Mouse (Mus musculus) myocyte (in vitro differentiated cells): ENCODE results near the gene Pimreg. TPM values are rescaled to one million over a fixed set of nuclear protein-coding genes. Genes with fewer than 3 reads are reported as not detected.
A peak's percentile ranks its signal among the peaks of the same experiment; 100 is the strongest.

Source experiments
- H3K27me3 ChIP-seq: one replicate; pipeline ENCODE4 v1.6.1; 2011; ENCODE audit not compliant: control insufficient read depth, insufficient read depth, insufficient read length
- H3K36me3 ChIP-seq: one replicate; pipeline ENCODE4 v1.6.1; 2011; ENCODE audit not compliant: control insufficient read depth, insufficient read depth
- H3K4me2 ChIP-seq: one replicate; pipeline ENCODE4 v1.6.1; 2011; ENCODE audit warnings: low read depth, control low read depth
- H3K4me3 ChIP-seq: one replicate; pipeline ENCODE4 v1.5.1; 2011; ENCODE audit warnings: mild to moderate bottlenecking, control low read depth, moderate library complexity
- H3K79me2 ChIP-seq: one replicate; pipeline ENCODE4 v1.6.1; 2011; ENCODE audit not compliant: control insufficient read depth, insufficient read depth
- H3ac ChIP-seq: one replicate; pipeline ENCODE4 v1.6.1; 2011; ENCODE audit not compliant: control insufficient read depth, insufficient read length
- CEBPB ChIP-seq: IDR thresholded peaks from 2 replicates; pipeline ENCODE4 v1.6.1; 2011; ENCODE audit warnings: mild to moderate bottlenecking, moderate library complexity; ENCODE audit not compliant: poor library complexity, insufficient read depth, severe bottlenecking
- E2F4 ChIP-seq: IDR thresholded peaks from one replicate; pipeline ENCODE4 v1.6.1; 2011; ENCODE audit warnings: mild to moderate bottlenecking, control low read depth, moderate library complexity; ENCODE audit not compliant: insufficient read depth
- MAX ChIP-seq: IDR thresholded peaks from one replicate; pipeline ENCODE4 v1.6.1; 2011; ENCODE audit warnings: low read depth, mild to moderate bottlenecking, control low read depth
- MYOD1 ChIP-seq, 3 experiments: IDR thresholded peaks; one replicate each; pipeline ENCODE4 v1.6.1; 2011; ENCODE audit warnings: control low read depth in 2 of 3, low read depth in 2 of 3, mild to moderate bottlenecking in 2 of 3, moderate library complexity in 1 of 3; ENCODE audit not compliant: insufficient read length in 2 of 3, control insufficient read depth in 1 of 3
- MYOG ChIP-seq, 3 experiments: IDR thresholded peaks; one replicate each; pipeline ENCODE4 v1.6.1; 2011; ENCODE audit warnings: control low read depth in 2 of 3, low read depth in 2 of 3, mild to moderate bottlenecking in 2 of 3; ENCODE audit not compliant: insufficient read length in 2 of 3, control insufficient read depth in 1 of 3, insufficient read depth in 1 of 3
- POLR2A ChIP-seq: IDR thresholded peaks from one replicate; pipeline ENCODE4 v1.6.1; 2011; ENCODE audit warnings: low read depth, mild to moderate bottlenecking, control low read depth, moderate library complexity; ENCODE audit not compliant: insufficient read length
- POLR2AphosphoS2 ChIP-seq: IDR thresholded peaks from one replicate; pipeline ENCODE4 v1.6.1; 2011; ENCODE audit warnings: low read depth, control low read depth; ENCODE audit not compliant: insufficient read length
- REST ChIP-seq: IDR thresholded peaks from one replicate; pipeline ENCODE4 v1.6.1; 2011; ENCODE audit warnings: mild to moderate bottlenecking, control low read depth, moderate library complexity; ENCODE audit not compliant: insufficient read depth, insufficient read length
- SRF ChIP-seq: IDR thresholded peaks from one replicate; pipeline ENCODE4 v1.6.1; 2011; ENCODE audit warnings: low read depth; ENCODE audit not compliant: control insufficient read depth, insufficient read length
- TCF12 ChIP-seq: IDR thresholded peaks from one replicate; pipeline ENCODE4 v1.6.1; 2011; ENCODE audit warnings: mild to moderate bottlenecking, control low read depth; ENCODE audit not compliant: poor library complexity, insufficient read depth, severe bottlenecking
- TCF3 ChIP-seq: IDR thresholded peaks from one replicate; pipeline ENCODE4 v1.6.1; 2011; ENCODE audit warnings: low read depth, control low read depth; ENCODE audit not compliant: insufficient read length
- USF1 ChIP-seq: IDR thresholded peaks from one replicate; pipeline ENCODE4 v1.6.1; 2011; ENCODE audit warnings: low read depth, mild to moderate bottlenecking, control low read depth, moderate library complexity
- polyA plus RNA-seq: library from polyadenylated mRNA; unstranded; fragments of >200 nt; fragmentation: generic; extraction: Trizol; gene quantifications from one replicate; pipeline ENCODE4 v1.2.1, GENCODE M21; 2012; ENCODE audit warnings: missing spikeins

The Pimreg gene
- polyA plus RNA-seq, 1 experiment = 77.9 TPM

- no peaks in the 10 kb centered on the region for H3K36me3 ChIP-seq
- H3K79me2 ChIP-seq = no peaks in the 10 kb centered on the region
- TF ChIP-seq MAX = no peak
- TF ChIP-seq MYOG (IDR thresholded peaks at IDR 0.05; ENCODE audit: control insufficient read depth in 1 of 3, insufficient read depth in 1 of 3, insufficient read length in 2 of 3, low read depth in 2 of 3) = no peak
- no peak for TF ChIP-seq USF1
- TF ChIP-seq E2F4 = no peak
- TF ChIP-seq SRF = no peak
- TF ChIP-seq TCF12 = no peak
- no peak overlapping the region for H3ac ChIP-seq
- no peak overlapping the region for H3K4me2 ChIP-seq
- H3K27me3 ChIP-seq = peaks cover 23% of the 10 kb centered on the region
- no peak overlapping the region for H3K4me3 ChIP-seq
Observed at GRCm38 (mm10) chr11:72027836-72028235, 14.0 kb upstream of the Pimreg start.

DNA sequence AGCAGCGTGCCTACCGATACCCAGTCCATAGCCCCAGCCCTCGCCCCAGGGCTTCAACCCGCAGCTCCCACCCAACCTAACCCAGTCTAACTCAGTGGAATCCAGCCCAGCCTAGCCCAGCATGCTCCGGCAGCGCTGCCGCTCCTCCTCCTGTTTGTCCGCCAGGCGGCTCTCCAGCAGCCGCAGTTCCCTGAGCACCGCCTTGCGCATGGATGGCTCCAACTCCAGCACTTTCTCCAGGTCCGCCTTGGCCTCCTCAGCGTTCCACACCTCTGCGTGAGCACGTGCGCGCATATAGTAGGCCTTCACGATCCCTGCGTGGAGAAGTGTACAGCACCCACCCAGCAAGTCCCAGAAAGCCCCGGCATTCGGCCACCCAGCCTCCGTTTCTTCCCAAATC lies 12.7 kb upstream of the Pimreg start:
- H3ac ChIP-seq = no peak overlapping the region
- H3K4me2 ChIP-seq = peak overlapping the region; percentile 42
- peaks cover 23% of the 10 kb centered on the region for H3K27me3 ChIP-seq
- H3K79me2 ChIP-seq = no peaks in the 10 kb centered on the region
- no peak for TF ChIP-seq POLR2AphosphoS2
- H3K36me3 ChIP-seq = no peaks in the 10 kb centered on the region
- no peak overlapping the region for H3K4me3 ChIP-seq

- no peak for TF ChIP-seq POLR2A
- no peak for TF ChIP-seq POLR2AphosphoS2
- no peak for TF ChIP-seq E2F4
- no peak for TF ChIP-seq TCF3
- TF ChIP-seq REST = no peak
- no peak for TF ChIP-seq CEBPB
- TF ChIP-seq USF1 = no peak
- peak in 2 of 3 experiments; percentile 24 to 57 for TF ChIP-seq MYOD1 (IDR thresholded peaks at IDR 0.05; ENCODE audit: control insufficient read depth in 1 of 3, insufficient read length in 2 of 3, low read depth in 2 of 3)
- no peak for TF ChIP-seq TCF12
- no peak for TF ChIP-seq MAX
- TF ChIP-seq SRF = no peak
- TF ChIP-seq MYOG (IDR thresholded peaks at IDR 0.05; ENCODE audit: control insufficient read depth in 1 of 3, insufficient read depth in 1 of 3, insufficient read length in 2 of 3, low read depth in 2 of 3) = peak in 2 of 3 experiments; percentile 67 to 76
- Histone ChIP-seq H3K79me2 (no peaks in the 10 kb centered on the region), H3K4me3 (no peak overlapping the region), H3K27me3 (peaks cover 23% of the 10 kb centered on the region), H3K36me3 (no peaks in the 10 kb centered on the region), H3ac (no peak overlapping the region), H3K4me2 (no peak overlapping the region)
Observed at GRCm38 (mm10) chr11:72031353-72031752, 10.5 kb upstream of the Pimreg start.

DNA sequence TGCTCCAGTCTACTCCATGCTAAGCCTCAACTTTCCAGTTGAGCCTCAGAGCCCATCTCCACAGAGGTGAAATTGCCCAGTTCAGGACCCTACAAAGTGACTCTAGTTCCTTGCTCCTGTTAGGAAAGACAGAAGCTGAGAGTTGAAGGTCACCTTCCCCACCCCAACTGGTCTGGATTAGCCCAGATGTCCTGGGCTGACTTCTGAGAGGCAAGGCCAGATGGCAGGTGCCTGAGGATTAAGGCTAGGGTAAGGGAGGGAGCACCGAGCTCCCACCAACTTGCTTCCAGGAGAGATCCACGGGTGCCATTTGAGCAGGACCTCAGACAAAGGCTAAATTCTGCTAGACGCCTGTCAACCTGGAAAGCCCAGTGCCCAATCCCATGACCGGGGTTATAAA lies 9.7 kb upstream of the Pimreg start:
- H3K4me3 ChIP-seq = no peak overlapping the region
- H3K79me2 ChIP-seq = no peaks in the 10 kb centered on the region
- H3K36me3 ChIP-seq = no peaks in the 10 kb centered on the region
- no peak overlapping the region for H3ac ChIP-seq
- peaks cover 23% of the 10 kb centered on the region for H3K27me3 ChIP-seq
- peak overlapping the region; percentile 27 for H3K4me2 ChIP-seq
- TF ChIP-seq MYOG (IDR thresholded peaks at IDR 0.05; ENCODE audit: control insufficient read depth in 1 of 3, insufficient read depth in 1 of 3, insufficient read length in 2 of 3, low read depth in 2 of 3) (no peak), MYOD1 (IDR thresholded peaks at IDR 0.05; ENCODE audit: control insufficient read depth in 1 of 3, insufficient read length in 2 of 3, low read depth in 2 of 3) (peak in 1 of 3 experiments; percentile 28), MAX (no peak)

- Histone ChIP-seq H3K4me3 (no peak overlapping the region), H3K27me3 (peaks cover 19% of the 10 kb centered on the region), H3K36me3 (no peaks in the 10 kb centered on the region), H3K79me2 (no peaks in the 10 kb centered on the region), H3ac (no peak overlapping the region), H3K4me2 (peak overlapping the region; percentile 27)
- TF ChIP-seq REST (no peak), POLR2AphosphoS2 (no peak), MAX (no peak), TCF3 (no peak), SRF (no peak), CEBPB (no peak), TCF12 (no peak), MYOD1 (IDR thresholded peaks at IDR 0.05; ENCODE audit: control insufficient read depth in 1 of 3, insufficient read length in 2 of 3, low read depth in 2 of 3) (peak in 2 of 3 experiments; percentile 66), MYOG (IDR thresholded peaks at IDR 0.05; ENCODE audit: control insufficient read depth in 1 of 3, insufficient read depth in 1 of 3, insufficient read length in 2 of 3, low read depth in 2 of 3) (peak in 1 of 3 experiments; percentile 7), POLR2A (no peak), E2F4 (no peak), USF1 (no peak)
Observed at GRCm38 (mm10) chr11:72032589-72032988, 9.2 kb upstream of the Pimreg start.
